Mouse (Mus musculus) heart, embryonic 14.5 days (tissue): ENCODE measurements around the gene Tpcn1. TPM values are rescaled to one million over a fixed set of nuclear protein-coding genes. Genes with fewer than 3 reads are reported as not detected.

Experiments used
- ATAC-seq: fragments of 200-750 bp; cut with Nextera tagmentation; 2 replicates; pipeline ENCODE4 v1.8.0; 2017; ENCODE audit warnings: low read depth, moderate TSS enrichment; ENCODE audit not compliant: insufficient number of reproducible peaks, insufficient read depth, low FRiP score
- H3K27ac ChIP-seq, 2 experiments: fragments of 200-500 bp in 1 of 2; fragments of 300-500 bp in 1 of 2; sonication (generic) in 1 of 2; replicated peaks in 1 of 2; 2 replicates each; pipeline ENCODE4 v1.5.1; 2012 to 2014; ENCODE audit warnings: low read depth in 2 of 2, low read length in 2 of 2, control low read depth in 1 of 2, mild to moderate bottlenecking in 1 of 2, mixed read lengths in 1 of 2; ENCODE audit not compliant: control insufficient read depth in 1 of 2, insufficient read depth in 1 of 2
- H3K27me3 ChIP-seq: fragments of 300-500 bp; sonication (generic); 2 replicates; pipeline ENCODE4 v1.6.1; 2014; ENCODE audit warnings: mild to moderate bottlenecking, low read length, control low read depth; ENCODE audit not compliant: control insufficient read depth, insufficient read depth
- H3K36me3 ChIP-seq: fragments of 300-500 bp; sonication (generic); 2 replicates; pipeline ENCODE4 v1.6.1; 2014; ENCODE audit warnings: mild to moderate bottlenecking, control low read depth, low read length, mixed read lengths; ENCODE audit not compliant: control insufficient read depth, insufficient read depth
- H3K4me1 ChIP-seq, 2 experiments: fragments of 200-500 bp in 1 of 2; fragments of 300-500 bp in 1 of 2; sonication (generic) in 1 of 2; 2 replicates each; pipeline ENCODE4 v1.6.1; 2012 to 2014; ENCODE audit warnings: low read length in 2 of 2, control low read depth in 1 of 2, mixed read lengths in 1 of 2; ENCODE audit not compliant: control insufficient read depth in 2 of 2, insufficient read depth in 2 of 2
- H3K4me2 ChIP-seq: fragments of 300-500 bp; sonication (generic); 2 replicates; pipeline ENCODE4 v1.6.1; 2014; ENCODE audit warnings: mild to moderate bottlenecking, low read length
- H3K4me3 ChIP-seq, 2 experiments: fragments of 200-500 bp in 1 of 2; fragments of 300-500 bp in 1 of 2; sonication (generic) in 1 of 2; 2 replicates each; pipeline ENCODE4 v1.5.1; 2012 to 2014; ENCODE audit warnings: low read length in 2 of 2, mild to moderate bottlenecking in 2 of 2, control low read depth in 1 of 2, low read depth in 1 of 2, moderate library complexity in 1 of 2; ENCODE audit not compliant: control insufficient read depth in 1 of 2, insufficient read depth in 1 of 2
- H3K9ac ChIP-seq: fragments of 300-500 bp; sonication (generic); 2 replicates; pipeline ENCODE4 v1.6.1; 2014; ENCODE audit warnings: mild to moderate bottlenecking, low read length
- H3K9me3 ChIP-seq: fragments of 300-500 bp; sonication (generic); 2 replicates; pipeline ENCODE4 v1.6.1; 2016; ENCODE audit warnings: low read length, control low read depth; ENCODE audit not compliant: control insufficient read depth
- WGBS: fragments of 180-500 bp; shearing (Covaris S2); extraction: QIAGEN DNeasy Blood & Tissue Kit; methylation state at CpG from one replicate; pipeline ENCODE4 v1.1.7; 2014; 5-methylcytosine and 5-hydroxymethylcytosine counted together
- polyA plus RNA-seq: library from polyadenylated mRNA; unstranded; fragments of >200 nt; fragmentation: Nextera tagmentation; extraction: Ambion mirVana; gene quantifications from 2 replicates; pipeline ENCODE4 v1.2.1, GENCODE M21; 2014

Tpcn1 gene
- polyA plus RNA-seq, 1 experiment from 2014 or later: 17.1 TPM

GRCm38 (mm10) chr5:120492437-120492836 lies 96.0 kb downstream of the Tpcn1 start:
- H3K4me3 ChIP-seq: no peak overlapping the region
- peaks cover 8 to 10% of the 10 kb centered on the region in 2 experiments for H3K4me1 ChIP-seq
- no peak overlapping the region for H3K4me2 ChIP-seq
- H3K27ac ChIP-seq: no peak overlapping the region
- peaks cover 34% of the 10 kb centered on the region for H3K36me3 ChIP-seq
- H3K9ac ChIP-seq: no peak overlapping the region
- no peaks in the 10 kb centered on the region for H3K27me3 ChIP-seq
- WGBS: 72% methylated on average over 11 of the region's 11 CpGs
- no peak for ATAC-seq
- no peaks in the 10 kb centered on the region for H3K9me3 ChIP-seq

- Histone ChIP-seq H3K4me1 (peaks cover 8 to 10% of the 10 kb centered on the region in 2 experiments), H3K9me3 (no peaks in the 10 kb centered on the region), H3K27ac (peak overlapping the region; percentile 59 to 71), H3K4me2 (no peak overlapping the region), H3K9ac (0 out of 2 replicates have a peak overlapping the region, but pooled peaks have one; percentile 0), H3K4me3 (no peak overlapping the region), H3K27me3 (no peaks in the 10 kb centered on the region), H3K36me3 (peaks cover 48% of the 10 kb centered on the region)
- 48% methylated on average over 8 of the region's 8 CpGs for WGBS
- no peak for ATAC-seq
Measured at GRCm38 (mm10) chr5:120490679-120491192, 97.7 kb downstream of the Tpcn1 start.

- ATAC-seq: no peak
- no peak overlapping the region for H3K4me3 ChIP-seq
- WGBS: 78% methylated on average over 8 of the region's 8 CpGs
- H3K4me1 ChIP-seq: peaks cover 8 to 10% of the 10 kb centered on the region in 2 experiments
- no peaks in the 10 kb centered on the region for H3K27me3 ChIP-seq
- H3K36me3 ChIP-seq: peaks cover 50% of the 10 kb centered on the region
- H3K27ac ChIP-seq: no peak overlapping the region
- no peak overlapping the region for H3K9ac ChIP-seq
- no peaks in the 10 kb centered on the region for H3K9me3 ChIP-seq
- H3K4me2 ChIP-seq: no peak overlapping the region
Measured at GRCm38 (mm10) chr5:120487844-120488243, 100.6 kb downstream of the Tpcn1 start.

Other genes with a start within 250 kb of the Tpcn1 start
- not detected in 2 replicates for gene Lhx5, start 157.0 kb downstream of the Tpcn1 start, polyA plus RNA-seq
- 14.1 and 14.4 TPM in 2 replicates for gene Sdsl, start 115.9 kb downstream of the Tpcn1 start, polyA plus RNA-seq
- gene Sds, start 112.1 kb downstream of the Tpcn1 start, polyA plus RNA-seq: not detected in 2 replicates
- 35.1 and 36.1 TPM in 2 replicates for gene Plbd2, start 85.0 kb downstream of the Tpcn1 start, polyA plus RNA-seq
- 3.1 TPM in 2 replicates for gene Slc8b1, start 77.5 kb downstream of the Tpcn1 start, polyA plus RNA-seq
- 0.43 TPM in 1 of 2 replicates, not detected in the other for gene Iqcd, start 343 bp upstream of the Tpcn1 start, polyA plus RNA-seq
- 5.6 and 6.2 TPM in 2 replicates for gene Rita1, start 23.9 kb upstream of the Tpcn1 start, polyA plus RNA-seq
- gene Ddx54, start 24.1 kb upstream of the Tpcn1 start, polyA plus RNA-seq: 17.9 and 18.9 TPM in 2 replicates
- gene Cfap73, start 45.6 kb upstream of the Tpcn1 start, polyA plus RNA-seq: not detected in 2 replicates
- 0.54 TPM in 1 of 2 replicates, not detected in the other for gene Rasal1, start 60.1 kb upstream of the Tpcn1 start, polyA plus RNA-seq
- 0.27 and 0.54 TPM in 2 replicates for gene Dtx1, start 123.3 kb upstream of the Tpcn1 start, polyA plus RNA-seq
- 0.43 and 0.58 TPM in 2 replicates for gene Oas2, start 161.2 kb upstream of the Tpcn1 start, polyA plus RNA-seq
- 0.27 and 0.77 TPM in 2 replicates for gene Oas3, start 189.0 kb upstream of the Tpcn1 start, polyA plus RNA-seq
- gene Oas1e, start 206.9 kb upstream of the Tpcn1 start, polyA plus RNA-seq: not detected in 2 replicates
- 0.31 and 0.55 TPM in 2 replicates for gene Oas1c, start 223.8 kb upstream of the Tpcn1 start, polyA plus RNA-seq